Comparison of ENCODE assay signal across 13 mouse cellular contexts in the genomic region with DNA sequence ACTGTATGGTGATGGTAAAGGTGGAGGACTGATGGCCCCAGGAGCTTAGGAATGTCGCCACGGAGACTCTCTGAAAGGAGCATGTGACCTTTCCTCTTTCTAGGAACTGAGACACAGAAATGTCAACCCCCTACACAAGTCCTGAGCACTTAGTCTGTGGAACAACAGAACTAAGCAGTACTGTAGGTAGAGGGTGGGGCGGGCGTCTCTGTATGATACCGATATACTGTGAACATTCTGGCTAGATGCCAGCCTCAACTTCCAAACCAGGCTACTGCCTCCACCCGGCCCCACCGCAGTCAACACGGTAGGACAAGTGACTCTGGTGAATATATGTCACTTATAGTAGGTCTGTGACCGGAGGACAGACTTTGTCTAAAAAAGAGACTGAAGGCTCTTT. TPM values are rescaled to one million over a fixed set of nuclear protein-coding genes. Genes with fewer than 3 reads are reported as not detected.
A peak's percentile ranks its signal among the peaks of the same experiment; 100 is the strongest.
DNase-seq lines count a peak whose midpoint lies in the region; ATAC-seq and TF ChIP-seq lines count a peak whose summit lies in the region.
"Had no signal": no experiment of that assay in that cellular context is flagged by ENCODE, and none has a peak within 500 bp of the region (broad histone marks: within the 10 kb centered on the region; RNA-seq: fewer than 3 reads in every experiment).

No protein-coding gene starts in this region.

- H3K27ac ChIP-seq in heart, embryonic 10.5 days: 0 out of 2 replicates have a peak overlapping the region, but pooled peaks have one; percentile 67
- H3K27ac ChIP-seq in liver, postnatal 0 days (ENCODE audit: low read depth): peak overlapping the region; percentile 95
- no peak overlapping the region for H3K27ac ChIP-seq in left cerebral cortex, adult 2 months
- no peak overlapping the region for H3K27ac ChIP-seq in midbrain, embryonic 10.5 days (replicated peaks)
- no peak overlapping the region for H3K27ac ChIP-seq in midbrain, embryonic 14.5 days (replicated peaks; ENCODE audit: low read depth, low read length)
- H3K27ac ChIP-seq: embryonic facial prominence, embryonic 12.5 days; forebrain, embryonic 12.5 days; limb, embryonic 15.5 days had no signal

- no peak for TF ChIP-seq EP300 in liver, postnatal 0 days (IDR thresholded peaks at IDR 0.05; ENCODE audit: low read depth)

- no peak for DNase-seq in heart, embryonic 10.5 days (ENCODE audit: low spot score)
- no peak for DNase-seq in heart, postnatal 10 days
- peak; percentile 27 for DNase-seq in spleen, adult 12 weeks (ENCODE audit: low spot score)
- DNase-seq in spleen, postnatal 14 days (ENCODE audit: low spot score in 2 of 2): no peak
- DNase-seq in liver, postnatal 0 days: peak; percentile 59
- no peak for DNase-seq in left cerebral cortex, adult 2 months (ENCODE audit: extremely low spot score in 1 of 2, low spot score in 2 of 2)
- no peak for DNase-seq in midbrain, embryonic 10.5 days (ENCODE audit: low spot score)
- DNase-seq in midbrain, embryonic 14.5 days: no peak
- DNase-seq: cerebellum, adult 8-10 months; heart, postnatal 14 days had no signal

- TF ChIP-seq CTCF in liver, postnatal 0 days (IDR thresholded peaks at IDR 0.05; ENCODE audit: low read depth): no peak
- no peak for TF ChIP-seq CTCF in left cerebral cortex, adult 2 months (IDR thresholded peaks at IDR 0.05)

- peaks cover 88% of the 10 kb centered on the region for H3K4me1 ChIP-seq in heart, embryonic 10.5 days
- peaks cover 71% of the 10 kb centered on the region for H3K4me1 ChIP-seq in liver, postnatal 0 days (ENCODE audit: insufficient read depth)
- H3K4me1 ChIP-seq in midbrain, embryonic 10.5 days: peaks cover 60% of the 10 kb centered on the region
- H3K4me1 ChIP-seq in midbrain, embryonic 14.5 days (ENCODE audit: control insufficient read depth, insufficient read depth, low read length): peaks cover 21% of the 10 kb centered on the region

- intact Hi-C loops in heart, postnatal 10 days (cut with DNase I): no loop called here
- intact Hi-C loops in left cerebral cortex, adult 2 months (cut with DNase I): loop anchor here (10.0 kb wide), 1 partner anchor 249 kb away; no protein-coding TSS in a partner anchor

- peak overlapping the region; percentile 24 for H3K4me2 ChIP-seq in liver, postnatal 0 days (ENCODE audit: low read depth, low read length)
- no peak overlapping the region for H3K4me2 ChIP-seq in midbrain, embryonic 14.5 days (ENCODE audit: low read length)
- H3K4me2 ChIP-seq: embryonic facial prominence, embryonic 12.5 days; forebrain, embryonic 12.5 days; limb, embryonic 15.5 days had no signal

- H3K9ac ChIP-seq in liver, postnatal 0 days (replicated peaks): peak overlapping the region; percentile 48
- H3K9ac ChIP-seq in midbrain, embryonic 14.5 days (replicated peaks; ENCODE audit: low read length): no peak overlapping the region
- H3K9ac ChIP-seq: embryonic facial prominence, embryonic 12.5 days; forebrain, embryonic 12.5 days; limb, embryonic 15.5 days had no signal

- peak; percentile 12; the same call in 1 of the 2 replicates for ATAC-seq in liver, postnatal 0 days
- no peak for ATAC-seq in midbrain, embryonic 14.5 days (ENCODE audit: low FRiP score, low TSS enrichment)

- 74% methylated on average over 9 of the region's 9 CpGs for WGBS in heart, embryonic 10.5 days
- 57% methylated on average over 9 of the region's 9 CpGs for WGBS in liver, postnatal 0 days (ENCODE audit: insufficient replicate concordance)
- 90% methylated on average over 9 of the region's 9 CpGs for WGBS in midbrain, embryonic 10.5 days
- WGBS in midbrain, embryonic 14.5 days: 87% methylated on average over 9 of the region's 9 CpGs

- H3K9me3 ChIP-seq in heart, embryonic 10.5 days: no peaks in the 10 kb centered on the region
- no peaks in the 10 kb centered on the region for H3K9me3 ChIP-seq in liver, postnatal 0 days (ENCODE audit: low read length)
- no peaks in the 10 kb centered on the region for H3K9me3 ChIP-seq in midbrain, embryonic 10.5 days (replicated peaks)
- no peaks in the 10 kb centered on the region for H3K9me3 ChIP-seq in midbrain, embryonic 14.5 days (ENCODE audit: control insufficient read depth, low read length)
- H3K9me3 ChIP-seq: embryonic facial prominence, embryonic 12.5 days; forebrain, embryonic 12.5 days; limb, embryonic 15.5 days had no signal

- H3K27me3 ChIP-seq in heart, embryonic 10.5 days (ENCODE audit: insufficient read depth, poor library complexity, severe bottlenecking): 0 out of 2 replicates have a peak, but pooled peaks cover 4% of the 10 kb centered on the region
- H3K27me3 ChIP-seq in liver, postnatal 0 days (ENCODE audit: insufficient read depth, low read length): no peaks in the 10 kb centered on the region
- H3K27me3 ChIP-seq in midbrain, embryonic 10.5 days (ENCODE audit: low read depth, poor library complexity, severe bottlenecking): peaks cover 23% of the 10 kb centered on the region
- H3K27me3 ChIP-seq in midbrain, embryonic 14.5 days (ENCODE audit: control insufficient read depth, insufficient read depth, low read length): no peaks in the 10 kb centered on the region; the same call in 1 of the 2 replicates
- H3K27me3 ChIP-seq: embryonic facial prominence, embryonic 12.5 days; limb, embryonic 15.5 days had no signal

- no peaks in the 10 kb centered on the region for H3K36me3 ChIP-seq in heart, embryonic 10.5 days
- peaks cover 13% of the 10 kb centered on the region for H3K36me3 ChIP-seq in liver, postnatal 0 days (replicated peaks; ENCODE audit: insufficient read depth, low read length)
- H3K36me3 ChIP-seq in midbrain, embryonic 10.5 days: peaks cover 8% of the 10 kb centered on the region
- peaks cover 15% of the 10 kb centered on the region for H3K36me3 ChIP-seq in midbrain, embryonic 14.5 days (ENCODE audit: control insufficient read depth, insufficient read depth, low read length)
- H3K36me3 ChIP-seq: forebrain, embryonic 12.5 days had no signal

- no peak overlapping the region for H3K4me3 ChIP-seq in heart, embryonic 10.5 days
- H3K4me3 ChIP-seq in liver, postnatal 0 days (ENCODE audit: low read depth, low read length): no peak overlapping the region
- no peak overlapping the region for H3K4me3 ChIP-seq in left cerebral cortex, adult 2 months
- no peak overlapping the region for H3K4me3 ChIP-seq in midbrain, embryonic 10.5 days
- H3K4me3 ChIP-seq in midbrain, embryonic 14.5 days (replicated peaks; ENCODE audit: low read depth, low read length): no peak overlapping the region
- H3K4me3 ChIP-seq: embryonic facial prominence, embryonic 12.5 days; forebrain, embryonic 12.5 days; limb, embryonic 15.5 days had no signal

RNA-seq across cellular contexts. Expression of a gene that starts 5.2 kb away (rescaled TPM):
- 3.2 and 4.9 TPM in 2 replicates for polyA plus RNA-seq in heart, embryonic 10.5 days (2016; fragmentation: Nextera tagmentation; extraction: Ambion mirVana)
- total RNA-seq in heart, postnatal 10 days (2021): 10 to 100 TPM in 1 of 2 experiments, 1 to 10 TPM in 1; 7.5 to 21.1 TPM
- 2.4 and 2.5 TPM in 2 replicates for polyA plus RNA-seq in liver, postnatal 0 days (2015; fragmentation: Nextera tagmentation; extraction: Ambion mirVana)
- 10 to 100 TPM; 24.8 to 54.6 TPM for total RNA-seq in left cerebral cortex, adult 2 months (2021)
- polyA plus RNA-seq in midbrain, embryonic 10.5 days (2016; fragmentation: Nextera tagmentation; extraction: Ambion mirVana): 2.5 and 4.0 TPM in 2 replicates
- 3.0 and 6.8 TPM in 2 replicates for polyA plus RNA-seq in midbrain, embryonic 14.5 days (2014; fragmentation: Nextera tagmentation; extraction: Ambion mirVana)

RNA-seq across cellular contexts. Expression of a gene that starts 40.1 kb away (rescaled TPM):
- polyA plus RNA-seq in heart, embryonic 10.5 days (2016; fragmentation: Nextera tagmentation; extraction: Ambion mirVana): 70.6 and 74.2 TPM in 2 replicates
- total RNA-seq in heart, postnatal 10 days (2021): 10 to 100 TPM; 22.2 to 25.0 TPM
- 33.1 and 35.0 TPM in 2 replicates for polyA plus RNA-seq in liver, postnatal 0 days (2015; fragmentation: Nextera tagmentation; extraction: Ambion mirVana)
- total RNA-seq in left cerebral cortex, adult 2 months (2021): 10 to 100 TPM; 13.4 to 14.6 TPM
- 213 and 329 TPM in 2 replicates for polyA plus RNA-seq in midbrain, embryonic 10.5 days (2016; fragmentation: Nextera tagmentation; extraction: Ambion mirVana)
- 187 and 214 TPM in 2 replicates for polyA plus RNA-seq in midbrain, embryonic 14.5 days (2014; fragmentation: Nextera tagmentation; extraction: Ambion mirVana)

RNA-seq across cellular contexts. Expression of a gene that starts 40.5 kb away (rescaled TPM):
- polyA plus RNA-seq in heart, embryonic 10.5 days (2016; fragmentation: Nextera tagmentation; extraction: Ambion mirVana): 6.1 and 7.3 TPM in 2 replicates
- total RNA-seq in heart, postnatal 10 days (2021): 1 to 10 TPM; 4.4 to 5.3 TPM
- polyA plus RNA-seq in liver, postnatal 0 days (2015; fragmentation: Nextera tagmentation; extraction: Ambion mirVana): 2.2 and 2.5 TPM in 2 replicates
- total RNA-seq in left cerebral cortex, adult 2 months (2021): 10 to 100 TPM; 15.8 to 16.5 TPM
- 10.5 and 12.9 TPM in 2 replicates for polyA plus RNA-seq in midbrain, embryonic 10.5 days (2016; fragmentation: Nextera tagmentation; extraction: Ambion mirVana)
- 8.6 and 9.2 TPM in 2 replicates for polyA plus RNA-seq in midbrain, embryonic 14.5 days (2014; fragmentation: Nextera tagmentation; extraction: Ambion mirVana)

RNA-seq across cellular contexts. Expression of a gene that starts 55.3 kb away (rescaled TPM):
- polyA plus RNA-seq in heart, embryonic 10.5 days (2016; fragmentation: Nextera tagmentation; extraction: Ambion mirVana): 132 and 152 TPM in 2 replicates
- 10 to 100 TPM; 48.5 to 54.9 TPM for total RNA-seq in heart, postnatal 10 days (2021)
- 40.3 and 42.8 TPM in 2 replicates for polyA plus RNA-seq in liver, postnatal 0 days (2015; fragmentation: Nextera tagmentation; extraction: Ambion mirVana)
- 10 to 100 TPM; 59.8 to 64.8 TPM for total RNA-seq in left cerebral cortex, adult 2 months (2021)
- 173 and 177 TPM in 2 replicates for polyA plus RNA-seq in midbrain, embryonic 10.5 days (2016; fragmentation: Nextera tagmentation; extraction: Ambion mirVana)
- 132 and 141 TPM in 2 replicates for polyA plus RNA-seq in midbrain, embryonic 14.5 days (2014; fragmentation: Nextera tagmentation; extraction: Ambion mirVana)

Comparison
In these comparisons a context has a peak if more than half of its experiments do, and no peak if none do; other contexts are left out.
1. DNase-seq: peak in spleen, adult 12 weeks (single experiment) and liver, postnatal 0 days (single experiment); none in heart, embryonic 10.5 days (single experiment), heart, postnatal 10 days (0 of 2), spleen, postnatal 14 days (0 of 2), left cerebral cortex, adult 2 months (0 of 2), midbrain, embryonic 10.5 days (single experiment) and midbrain, embryonic 14.5 days (single experiment).
2. H3K27ac ChIP-seq: peak in heart, embryonic 10.5 days (single experiment) and liver, postnatal 0 days (single experiment); none in left cerebral cortex, adult 2 months (single experiment), midbrain, embryonic 10.5 days (single experiment) and midbrain, embryonic 14.5 days (single experiment).